Mouse (Mus musculus) hindbrain, embryonic 14.5 days (tissue): ENCODE data around the gene Slc5a5. TPM values are rescaled to one million over a fixed set of nuclear protein-coding genes. Genes with fewer than 3 reads are reported as not detected.
A peak's percentile ranks its signal among the peaks of the same experiment; 100 is the strongest.

Experiments
- ATAC-seq: fragments of 200-750 bp; cut with Nextera tagmentation; 2 replicates; pipeline ENCODE4 v1.8.0; 2017; ENCODE audit warnings: moderate number of reproducible peaks, mild to moderate bottlenecking, moderate TSS enrichment, moderate library complexity; ENCODE audit not compliant: low FRiP score
- DNase-seq: peaks from one replicate; pipeline ENCODE4 v3.0.0-alpha.2; 2015; ENCODE audit warnings: low spot score
- H3K27ac ChIP-seq: fragments of 300-500 bp; sonication (generic); 2 replicates; pipeline ENCODE4 v1.5.1; 2014; ENCODE audit warnings: mild to moderate bottlenecking, moderate library complexity
- H3K27me3 ChIP-seq: fragments of 300-500 bp; sonication (generic); 2 replicates; pipeline ENCODE4 v1.6.1; 2014; ENCODE audit warnings: mild to moderate bottlenecking, low read length, mixed read lengths; ENCODE audit not compliant: control insufficient read depth, insufficient read depth
- H3K36me3 ChIP-seq: fragments of 300-500 bp; sonication (generic); replicated peaks from 2 replicates; pipeline ENCODE4 v1.6.1; 2014; ENCODE audit not compliant: control insufficient read depth, insufficient read depth
- H3K4me1 ChIP-seq: fragments of 300-500 bp; sonication (generic); replicated peaks from 2 replicates; pipeline ENCODE4 v1.6.1; 2014; ENCODE audit warnings: antibody characterized with exemption, low read length, mixed read lengths; ENCODE audit not compliant: control insufficient read depth, insufficient read depth
- H3K4me2 ChIP-seq: fragments of 300-500 bp; sonication (generic); replicated peaks from 2 replicates; pipeline ENCODE4 v1.6.1; 2014; ENCODE audit warnings: mild to moderate bottlenecking, moderate library complexity
- H3K4me3 ChIP-seq: fragments of 300-500 bp; sonication (generic); replicated peaks from 2 replicates; pipeline ENCODE4 v1.5.1; 2014; ENCODE audit warnings: mild to moderate bottlenecking, low read length
- H3K9ac ChIP-seq: fragments of 300-500 bp; sonication (generic); 2 replicates; pipeline ENCODE4 v1.6.1; 2014
- H3K9me3 ChIP-seq: fragments of 300-500 bp; sonication (generic); 2 replicates; pipeline ENCODE4 v1.6.1; 2016; ENCODE audit warnings: low read length; ENCODE audit not compliant: control insufficient read depth
- WGBS: fragments of 180-500 bp; shearing (Covaris S2); extraction: QIAGEN DNeasy Blood & Tissue Kit; methylation state at CpG from one replicate; pipeline ENCODE4 v1.1.7; 2014; 5-methylcytosine and 5-hydroxymethylcytosine counted together
- polyA plus RNA-seq: library from polyadenylated mRNA; unstranded; fragments of >200 nt; fragmentation: Nextera tagmentation; extraction: Ambion mirVana; gene quantifications from 2 replicates; pipeline ENCODE4 v1.2.1, GENCODE M21; 2014

The Slc5a5 gene
- polyA plus RNA-seq, 1 experiment from 2014 or later: 1.5 TPM

DNA sequence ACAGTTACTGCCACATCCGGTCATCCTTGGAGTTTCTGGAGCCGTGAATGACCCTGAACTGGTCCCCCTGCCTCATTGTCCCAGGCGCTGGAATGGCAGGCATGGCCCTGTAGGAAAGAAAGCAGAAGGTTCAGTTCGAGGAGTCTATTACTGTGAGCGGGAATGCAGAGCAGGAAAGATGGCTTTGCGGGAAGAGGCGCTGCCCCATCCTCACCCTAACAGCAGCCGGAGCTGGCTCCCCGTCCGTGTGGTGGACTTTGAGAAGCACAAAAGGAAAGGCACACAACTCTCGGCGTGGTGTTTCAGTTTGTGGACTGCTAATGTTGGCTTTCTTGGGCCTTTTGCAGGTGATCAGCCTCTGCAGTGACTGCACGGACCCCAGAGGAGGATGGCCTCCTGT is 18.1 kb downstream of the Slc5a5 start:
- Histone ChIP-seq H3K27me3 (no peaks in the 10 kb centered on the region), H3K4me3 (no peak overlapping the region), H3K4me2 (no peak overlapping the region), H3K27ac (0 out of 2 replicates have a peak overlapping the region, but pooled peaks have one; percentile 96), H3K36me3 (no peaks in the 10 kb centered on the region), H3K9me3 (no peaks in the 10 kb centered on the region), H3K4me1 (peaks cover 5% of the 10 kb centered on the region; the same call in 1 of the 2 replicates), H3K9ac (no peak overlapping the region; the same call in 1 of the 2 replicates)
- ATAC-seq (no peak), DNase-seq (no peak)
- WGBS: 88% methylated on average over 13 of the region's 13 CpGs

DNA sequence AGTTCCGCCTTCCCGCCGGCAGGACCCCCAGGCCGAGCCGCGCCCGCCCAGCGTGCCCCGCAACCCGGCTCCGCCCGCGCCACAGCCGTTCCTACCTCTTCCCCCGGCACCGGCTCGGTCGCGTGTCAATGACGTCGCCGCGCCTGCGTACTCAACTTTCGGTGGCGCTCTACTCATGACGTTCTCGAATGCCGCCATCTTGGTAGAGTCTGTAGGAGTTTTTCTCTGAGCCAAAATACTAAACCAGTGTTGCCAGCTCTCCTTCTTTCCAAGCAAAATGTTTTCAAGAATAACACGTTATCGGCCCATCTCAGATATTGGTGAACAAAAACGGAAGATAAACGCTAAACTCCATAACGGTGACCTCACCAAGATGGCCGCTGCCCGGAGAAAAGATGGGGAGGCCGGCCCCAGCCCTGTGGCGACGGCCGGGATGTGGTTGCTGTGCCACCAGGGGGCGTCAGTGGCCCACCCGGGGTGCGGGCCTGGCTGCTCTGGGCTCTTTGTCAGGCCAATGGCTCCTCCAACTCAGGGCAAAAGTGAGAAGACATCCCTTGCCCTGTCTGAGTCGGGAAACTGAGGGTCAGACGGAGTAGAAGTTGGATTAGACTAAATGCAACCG is 19.1 kb downstream of the Slc5a5 start, which contains the start of gene Ccdc124:
Gene Ccdc124 (minus strand): TSS at position 572 of the 622 bp plus-strand sequence.
- no peaks in the 10 kb centered on the region for H3K27me3 ChIP-seq
- DNase-seq (peak; percentile 97), ATAC-seq (peak; percentile 88)
- H3K4me3 ChIP-seq: peak within 1 kb of the TSS; percentile 67
- H3K4me1 ChIP-seq: peaks cover 14% of the 10 kb centered on the region
- no peaks in the 10 kb centered on the region; the same call in 1 of the 2 replicates for H3K36me3 ChIP-seq
- peak within 1 kb of the TSS; percentile 71 for H3K4me2 ChIP-seq
- peak within 1 kb of the TSS; percentile 69 for H3K9ac ChIP-seq
- no peaks in the 10 kb centered on the region for H3K9me3 ChIP-seq
- WGBS: 1% methylated on average over 46 of the region's 46 CpGs
- H3K27ac ChIP-seq: peak within 1 kb of the TSS; percentile 96

DNA sequence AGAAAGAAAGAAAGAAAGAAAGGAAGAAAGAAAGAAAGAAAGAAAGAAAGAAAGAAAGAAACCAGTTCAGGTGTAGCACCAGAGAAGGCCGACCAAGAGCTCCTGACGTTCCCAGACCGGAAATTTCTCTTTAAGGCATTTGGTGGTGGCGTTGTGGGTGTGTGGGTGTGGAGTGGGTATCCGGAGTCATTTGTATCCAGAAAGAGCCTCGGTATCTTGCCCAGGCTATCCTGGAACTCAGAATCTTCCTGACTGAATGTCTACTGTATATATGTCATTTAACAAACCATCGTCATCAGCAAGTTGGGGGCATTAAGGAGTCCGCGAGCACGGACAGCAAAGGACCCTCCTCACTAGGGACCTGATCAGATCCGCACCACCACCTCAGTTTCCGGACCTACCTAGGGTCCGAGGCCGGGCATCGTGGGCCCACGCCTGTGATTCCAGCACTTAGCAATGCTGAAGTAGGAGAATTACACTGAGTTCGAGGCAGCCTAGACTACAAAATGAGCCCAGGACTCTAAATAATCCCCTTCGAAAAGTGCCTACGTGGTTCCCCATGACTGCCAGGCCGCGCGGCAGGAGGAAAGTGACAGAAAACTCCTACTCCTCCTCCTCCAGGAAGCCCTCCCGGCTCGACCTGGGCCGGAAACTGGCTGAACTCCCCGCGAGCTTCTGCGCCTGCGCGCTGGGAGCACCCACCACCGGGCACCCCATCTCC is 19.8 kb downstream of the Slc5a5 start:
- ATAC-seq: no peak
- H3K4me1 ChIP-seq: peaks cover 16% of the 10 kb centered on the region

GRCm38 (mm10) chr8:70871195-70871807 is 21.3 kb downstream of the Slc5a5 start:
- WGBS: 85% methylated on average over 5 of the region's 5 CpGs
- ATAC-seq (no peak), DNase-seq (no peak)
- H3K4me3 ChIP-seq: no peak overlapping the region
- H3K4me2 ChIP-seq: no peak overlapping the region
- H3K27ac ChIP-seq: no peak overlapping the region
- no peak overlapping the region for H3K9ac ChIP-seq
- no peaks in the 10 kb centered on the region for H3K9me3 ChIP-seq
- H3K27me3 ChIP-seq: no peaks in the 10 kb centered on the region
- peaks cover 7% of the 10 kb centered on the region; the same call in 1 of the 2 replicates for H3K36me3 ChIP-seq
- H3K4me1 ChIP-seq: peaks cover 18% of the 10 kb centered on the region

More for the DNA sequence above, 19.8 kb downstream of the Slc5a5 start:
- Histone ChIP-seq H3K27ac (peak overlapping the region; percentile 96), H3K4me2 (peak overlapping the region; percentile 71), H3K4me3 (peak overlapping the region; percentile 67), H3K9ac (peak overlapping the region; percentile 69), H3K36me3 (peaks cover 5% of the 10 kb centered on the region; the same call in 1 of the 2 replicates), H3K9me3 (no peaks in the 10 kb centered on the region), H3K27me3 (no peaks in the 10 kb centered on the region)
- WGBS: 8% methylated on average over 31 of the region's 31 CpGs
- DNase-seq: no peak

DNA sequence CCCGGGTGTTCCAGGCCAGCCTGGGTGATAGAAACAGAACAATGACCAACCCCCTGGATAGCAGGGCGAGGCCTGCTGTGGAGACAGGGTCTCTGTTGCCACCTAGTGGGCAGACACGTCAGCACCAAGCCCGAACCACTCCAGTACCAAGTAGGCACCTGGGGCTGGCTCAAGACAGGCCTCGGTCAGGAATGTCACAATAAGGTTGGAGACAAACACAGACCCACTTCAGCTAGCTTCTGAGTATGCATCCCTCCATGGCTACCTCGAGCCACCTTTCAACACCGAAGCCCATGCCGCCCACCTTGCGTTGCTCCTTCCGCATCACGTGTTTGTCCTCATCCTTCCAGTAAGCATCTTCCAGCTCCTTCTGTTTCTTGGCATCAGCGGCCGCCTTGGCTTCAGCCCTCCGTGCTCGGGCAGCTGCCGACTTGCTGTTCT is 22.9 kb downstream of the Slc5a5 start:
- H3K4me3 ChIP-seq: no peak overlapping the region
- WGBS: 45% methylated on average over 16 of the region's 16 CpGs
- peaks cover 27% of the 10 kb centered on the region for H3K4me1 ChIP-seq
- H3K36me3 ChIP-seq: peaks cover 7% of the 10 kb centered on the region; the same call in 1 of the 2 replicates
- DNase-seq: peak; percentile 80
- H3K9me3 ChIP-seq: no peaks in the 10 kb centered on the region
- ATAC-seq: 0 out of 2 replicates have a peak, but pooled peaks have one; percentile 6
- no peaks in the 10 kb centered on the region for H3K27me3 ChIP-seq
- H3K4me2 ChIP-seq: 0 out of 2 replicates have a peak overlapping the region, but pooled peaks have one; percentile 36
- peak overlapping the region; percentile 81 for H3K27ac ChIP-seq
- H3K9ac ChIP-seq: peak overlapping the region; percentile 24

DNA sequence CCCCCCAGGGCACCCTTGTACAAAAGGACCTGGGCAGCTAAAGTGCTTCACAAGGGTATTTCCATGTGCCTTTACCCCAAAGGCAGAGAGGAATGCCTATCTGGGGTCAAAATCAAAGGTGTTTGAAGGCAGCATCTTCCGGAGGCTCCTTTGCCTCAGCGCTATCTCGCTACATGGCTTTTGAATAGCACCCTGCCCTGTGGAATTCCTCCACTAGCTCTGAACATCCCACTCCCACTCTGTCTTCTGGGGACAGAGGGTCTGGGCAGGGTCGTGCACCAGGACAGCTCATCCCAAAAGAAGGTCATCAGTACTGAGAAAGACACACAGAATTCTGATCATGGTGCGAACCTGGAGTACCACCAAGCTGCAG is 23.4 kb downstream of the Slc5a5 start:
- H3K27ac ChIP-seq: peak overlapping the region; percentile 81
- H3K4me3 ChIP-seq: no peak overlapping the region
- H3K4me1 ChIP-seq: peaks cover 32% of the 10 kb centered on the region
- ATAC-seq: no peak
- peak overlapping the region; percentile 36 for H3K4me2 ChIP-seq
- DNase-seq: no peak
- H3K9me3 ChIP-seq: no peaks in the 10 kb centered on the region
- peaks cover 7% of the 10 kb centered on the region; the same call in 1 of the 2 replicates for H3K36me3 ChIP-seq
- whole genome bisulfite sequencing: 36% methylated on average over 5 of the region's 5 CpGs
- peak overlapping the region; percentile 24 for H3K9ac ChIP-seq
- no peaks in the 10 kb centered on the region for H3K27me3 ChIP-seq

DNA sequence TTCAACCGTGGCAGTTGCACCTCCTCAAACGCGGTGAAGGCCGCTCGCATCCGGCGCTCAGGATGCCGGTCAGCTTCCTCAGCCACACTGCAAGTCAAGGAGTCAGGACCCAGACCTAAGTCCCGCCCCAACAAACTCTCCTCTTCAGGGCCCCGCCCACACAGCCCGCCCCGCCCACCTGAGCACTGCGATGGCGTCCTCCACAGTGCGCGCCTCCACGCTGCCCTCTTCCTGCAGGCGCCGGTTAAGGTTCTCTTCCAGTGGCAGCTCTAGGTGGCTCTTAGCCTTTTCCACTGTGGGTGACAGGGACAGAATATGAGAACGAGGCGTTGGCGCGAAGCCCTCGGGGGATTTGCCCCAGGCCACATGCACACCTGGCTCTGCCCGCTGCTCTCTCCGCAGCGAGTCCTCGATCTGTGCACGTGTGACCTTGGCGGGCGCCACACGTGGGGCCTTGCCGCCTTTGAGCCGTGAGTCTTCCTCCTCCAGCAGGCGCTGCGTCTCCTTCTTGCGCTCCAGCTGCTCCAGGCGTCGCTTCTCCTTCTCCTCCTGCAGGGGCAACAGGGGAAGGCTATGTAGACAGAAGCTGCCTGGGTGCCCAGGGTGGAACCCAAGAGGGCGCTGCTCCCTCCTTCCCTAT is 23.9 kb downstream of the Slc5a5 start:
- Histone ChIP-seq H3K4me2 (peak overlapping the region; percentile 36), H3K4me3 (0 out of 2 replicates have a peak overlapping the region, but pooled peaks have one; percentile 6), H3K27ac (peak overlapping the region; percentile 81), H3K4me1 (peaks cover 36% of the 10 kb centered on the region), H3K27me3 (no peaks in the 10 kb centered on the region), H3K9ac (peak overlapping the region; percentile 24), H3K36me3 (peaks cover 7% of the 10 kb centered on the region; the same call in 1 of the 2 replicates), H3K9me3 (no peaks in the 10 kb centered on the region)
- DNase-seq (no peak), ATAC-seq (no peak)
- WGBS: 15% methylated on average over 40 of the region's 40 CpGs

DNA sequence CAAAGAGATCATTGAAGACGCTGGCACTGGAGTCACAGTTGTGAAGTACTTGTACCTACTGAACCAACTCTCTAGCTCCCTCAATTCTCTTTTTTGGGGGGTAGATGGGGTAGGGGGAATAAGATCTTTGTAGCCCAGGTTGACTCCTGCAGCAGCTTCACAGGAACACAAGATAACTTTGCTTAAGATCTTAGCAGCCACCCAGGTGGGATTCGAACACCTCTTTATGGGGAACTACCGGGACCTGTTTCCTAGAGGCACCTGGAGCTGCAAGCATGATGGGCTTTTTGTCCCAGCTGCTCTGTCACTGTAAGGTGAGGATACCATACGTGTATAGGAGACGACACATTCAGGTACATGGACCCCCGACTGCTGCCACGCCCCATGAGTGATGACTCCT is 26.0 kb downstream of the Slc5a5 start:
- 87% methylated on average over 7 of the region's 7 CpGs for WGBS
- H3K4me2 ChIP-seq: no peak overlapping the region
- ATAC-seq (no peak), DNase-seq (no peak)
- H3K36me3 ChIP-seq: peaks cover 7% of the 10 kb centered on the region; the same call in 1 of the 2 replicates
- no peaks in the 10 kb centered on the region for H3K27me3 ChIP-seq
- H3K4me1 ChIP-seq: peaks cover 48% of the 10 kb centered on the region
- H3K9me3 ChIP-seq: no peaks in the 10 kb centered on the region
- H3K9ac ChIP-seq: peak overlapping the region; percentile 60; the same call in 1 of the 2 replicates
- no peak overlapping the region for H3K4me3 ChIP-seq
- H3K27ac ChIP-seq: peak overlapping the region; percentile 92
